Mouse (Mus musculus): Measurements from ENCODE around the gene Gbp2b. TPM values are rescaled to one million over a fixed set of nuclear protein-coding genes. Genes with fewer than 3 reads are reported as not detected.

Gbp2b gene
- polyA plus RNA-seq, 1 experiment from 2014 or later = not detected

- Histone ChIP-seq H3K4me3 (replicated peaks) (no peak overlapping the region), H3K27me3 (no peaks in the 10 kb centered on the region), H3K36me3 (no peaks in the 10 kb centered on the region), H3K27ac (replicated peaks) (no peak overlapping the region), H3K9me3 (replicated peaks) (no peaks in the 10 kb centered on the region), H3K4me1 (no peaks in the 10 kb centered on the region), H3K4me2 (replicated peaks) (no peak overlapping the region), H3K9ac (no peak overlapping the region)
- WGBS = 78% methylated on average over 3 of the region's 3 CpGs
- ATAC-seq (ENCODE audit: insufficient number of reproducible peaks, low FRiP score, low TSS enrichment, low read depth) = no peak
These were observed 17.5 kb upstream of the Gbp2b start for GRCm38 (mm10) chr3:142577108-142577507.

- no peak overlapping the region for H3K9ac ChIP-seq
- 86% methylated on average over 4 of the region's 4 CpGs for WGBS
- no peak overlapping the region for H3K4me3 ChIP-seq (replicated peaks)
- no peak for ATAC-seq (ENCODE audit: insufficient number of reproducible peaks, low FRiP score, low TSS enrichment, low read depth)
- no peaks in the 10 kb centered on the region for H3K4me1 ChIP-seq
- H3K9me3 ChIP-seq (replicated peaks) = no peaks in the 10 kb centered on the region
- no peak overlapping the region for H3K27ac ChIP-seq (replicated peaks)
- no peaks in the 10 kb centered on the region for H3K27me3 ChIP-seq
- no peak overlapping the region for H3K4me2 ChIP-seq (replicated peaks)
- H3K36me3 ChIP-seq = no peaks in the 10 kb centered on the region
These were observed 16.3 kb upstream of the Gbp2b start for GRCm38 (mm10) chr3:142578342-142578741.

- Histone ChIP-seq H3K36me3 (no peaks in the 10 kb centered on the region), H3K9me3 (replicated peaks) (no peaks in the 10 kb centered on the region), H3K9ac (no peak overlapping the region), H3K27ac (replicated peaks) (no peak overlapping the region), H3K4me2 (replicated peaks) (no peak overlapping the region), H3K4me1 (no peaks in the 10 kb centered on the region), H3K4me3 (replicated peaks) (no peak overlapping the region), H3K27me3 (no peaks in the 10 kb centered on the region)
- 83% methylated on average over 4 of the region's 4 CpGs for WGBS
- ATAC-seq (ENCODE audit: insufficient number of reproducible peaks, low FRiP score, low TSS enrichment, low read depth) = no peak
These were observed 11.6 kb upstream of the Gbp2b start for GRCm38 (mm10) chr3:142583067-142583466.

GRCm38 (mm10) chr3:142587386-142587785 is 7.3 kb upstream of the Gbp2b start:
- H3K4me3 ChIP-seq (replicated peaks) = no peak overlapping the region
- H3K9me3 ChIP-seq (replicated peaks) = no peaks in the 10 kb centered on the region
- no peaks in the 10 kb centered on the region for H3K27me3 ChIP-seq
- no peak for ATAC-seq (ENCODE audit: insufficient number of reproducible peaks, low FRiP score, low TSS enrichment, low read depth)
- no peak overlapping the region for H3K27ac ChIP-seq (replicated peaks)
- H3K4me2 ChIP-seq (replicated peaks) = no peak overlapping the region
- H3K9ac ChIP-seq = no peak overlapping the region
- no peaks in the 10 kb centered on the region for H3K36me3 ChIP-seq
- H3K4me1 ChIP-seq = no peaks in the 10 kb centered on the region

- no peak overlapping the region for H3K4me2 ChIP-seq (replicated peaks)
- ATAC-seq (ENCODE audit: insufficient number of reproducible peaks, low FRiP score, low TSS enrichment, low read depth) = no peak
- H3K4me1 ChIP-seq = no peaks in the 10 kb centered on the region
- H3K27me3 ChIP-seq = no peaks in the 10 kb centered on the region
- H3K9me3 ChIP-seq (replicated peaks) = no peaks in the 10 kb centered on the region
- H3K9ac ChIP-seq = no peak overlapping the region
- 56% methylated on average over 2 of the region's 2 CpGs for WGBS
- no peak overlapping the region for H3K27ac ChIP-seq (replicated peaks)
- no peaks in the 10 kb centered on the region for H3K36me3 ChIP-seq
- H3K4me3 ChIP-seq (replicated peaks) = no peak overlapping the region
These were observed 5.8 kb upstream of the Gbp2b start for GRCm38 (mm10) chr3:142588888-142589287.

- ATAC-seq (ENCODE audit: insufficient number of reproducible peaks, low FRiP score, low TSS enrichment, low read depth) = no peak
- WGBS = 76% methylated on average over 4 of the region's 4 CpGs
These were observed 4.1 kb upstream of the Gbp2b start for GRCm38 (mm10) chr3:142590431-142591067.

GRCm38 (mm10) chr3:142597923-142598322 is 3.3 kb downstream of the Gbp2b start:
- no peak for ATAC-seq (ENCODE audit: insufficient number of reproducible peaks, low FRiP score, low TSS enrichment, low read depth)

More at GRCm38 (mm10) chr3:142590431-142591067, 4.1 kb upstream of the Gbp2b start:
- H3K9me3 ChIP-seq (replicated peaks) = no peaks in the 10 kb centered on the region
- H3K27ac ChIP-seq (replicated peaks) = no peak overlapping the region
- no peak overlapping the region for H3K4me3 ChIP-seq (replicated peaks)
- no peak overlapping the region for H3K4me2 ChIP-seq (replicated peaks)
- H3K9ac ChIP-seq = no peak overlapping the region
- H3K4me1 ChIP-seq = no peaks in the 10 kb centered on the region
- H3K36me3 ChIP-seq = no peaks in the 10 kb centered on the region
- no peaks in the 10 kb centered on the region for H3K27me3 ChIP-seq

GRCm38 (mm10) chr3:142601675-142602074 is 7.0 kb downstream of the Gbp2b start:
- no peak overlapping the region for H3K9ac ChIP-seq
- H3K4me3 ChIP-seq (replicated peaks) = no peak overlapping the region
- H3K27me3 ChIP-seq = no peaks in the 10 kb centered on the region
- ATAC-seq (ENCODE audit: insufficient number of reproducible peaks, low FRiP score, low TSS enrichment, low read depth) = no peak
- H3K4me1 ChIP-seq = no peaks in the 10 kb centered on the region
- no peak overlapping the region for H3K4me2 ChIP-seq (replicated peaks)
- no peaks in the 10 kb centered on the region for H3K9me3 ChIP-seq (replicated peaks)
- no peaks in the 10 kb centered on the region for H3K36me3 ChIP-seq
- H3K27ac ChIP-seq (replicated peaks) = no peak overlapping the region

More at GRCm38 (mm10) chr3:142597923-142598322, 3.3 kb downstream of the Gbp2b start:
- no peaks in the 10 kb centered on the region for H3K36me3 ChIP-seq
- no peaks in the 10 kb centered on the region for H3K4me1 ChIP-seq
- H3K9me3 ChIP-seq (replicated peaks) = no peaks in the 10 kb centered on the region
- WGBS = 83% methylated on average over 3 of the region's 3 CpGs
- H3K27ac ChIP-seq (replicated peaks) = no peak overlapping the region
- H3K27me3 ChIP-seq = no peaks in the 10 kb centered on the region
- H3K4me2 ChIP-seq (replicated peaks) = no peak overlapping the region
- no peak overlapping the region for H3K9ac ChIP-seq
- no peak overlapping the region for H3K4me3 ChIP-seq (replicated peaks)

GRCm38 (mm10) chr3:142618658-142619057 is 24.0 kb downstream of the Gbp2b start:
- no peaks in the 10 kb centered on the region for H3K9me3 ChIP-seq (replicated peaks)
- 55% methylated on average over 3 of the region's 3 CpGs for WGBS
- ATAC-seq (ENCODE audit: insufficient number of reproducible peaks, low FRiP score, low TSS enrichment, low read depth) = no peak

GRCm38 (mm10) chr3:142619606-142620005 is 25.0 kb downstream of the Gbp2b start:
- H3K4me1 ChIP-seq = no peaks in the 10 kb centered on the region
- WGBS = 14% methylated on average over 1 of the region's 1 CpGs
- no peak overlapping the region for H3K4me2 ChIP-seq (replicated peaks)
- no peak for ATAC-seq (ENCODE audit: insufficient number of reproducible peaks, low FRiP score, low TSS enrichment, low read depth)
- H3K9ac ChIP-seq = no peak overlapping the region
- H3K36me3 ChIP-seq = no peaks in the 10 kb centered on the region
- no peaks in the 10 kb centered on the region for H3K27me3 ChIP-seq
- no peak overlapping the region for H3K4me3 ChIP-seq (replicated peaks)
- no peaks in the 10 kb centered on the region for H3K9me3 ChIP-seq (replicated peaks)
- no peak overlapping the region for H3K27ac ChIP-seq (replicated peaks)

More at GRCm38 (mm10) chr3:142618658-142619057, 24.0 kb downstream of the Gbp2b start:
- Histone ChIP-seq H3K4me3 (replicated peaks) (no peak overlapping the region), H3K36me3 (no peaks in the 10 kb centered on the region), H3K27ac (replicated peaks) (no peak overlapping the region), H3K4me1 (no peaks in the 10 kb centered on the region), H3K27me3 (no peaks in the 10 kb centered on the region), H3K4me2 (replicated peaks) (no peak overlapping the region), H3K9ac (no peak overlapping the region)

- Histone ChIP-seq H3K9me3 (replicated peaks) (no peaks in the 10 kb centered on the region), H3K27ac (replicated peaks) (no peak within 1 kb of the TSS), H3K4me1 (no peaks in the 10 kb centered on the region), H3K9ac (no peak within 1 kb of the TSS), H3K36me3 (no peaks in the 10 kb centered on the region), H3K4me3 (replicated peaks) (peak within 1 kb of the TSS; percentile 17), H3K27me3 (no peaks in the 10 kb centered on the region), H3K4me2 (replicated peaks) (peak within 1 kb of the TSS; percentile 26)
- ATAC-seq (ENCODE audit: insufficient number of reproducible peaks, low FRiP score, low TSS enrichment, low read depth) = no peak
- 67% methylated on average over 4 of the region's 4 CpGs for WGBS
These were observed 25.7 kb downstream of the Gbp2b start, which contains the start of gene Gbp2 for GRCm38 (mm10) chr3:142620111-142620955. Gene Gbp2 (plus strand): TSS chr3:142620602.

Data from embryonic facial prominence, embryonic 15.5 days (tissue).